Mouse (Mus musculus): ENCODE measurements around the gene Gm13199. TPM values are rescaled to one million over a fixed set of nuclear protein-coding genes. Genes with fewer than 3 reads are reported as not detected.
A peak's percentile ranks its signal among the peaks of the same experiment; 100 is the strongest.

Gene Gm13199
- total and polyA plus RNA-seq, 3 experiments, result not detected

- WGBS, result 58% methylated on average over 11 of the region's 11 CpGs
- Histone ChIP-seq H3K27me3 (ENCODE audit: control insufficient read depth, insufficient read depth, low read length) (no peaks in the 10 kb centered on the region), H3K9ac (ENCODE audit: low read depth, low read length) (no peak overlapping the region), H3K79me2 (replicated peaks; ENCODE audit: control insufficient read depth, insufficient read depth, low read length) (peaks cover 3% of the 10 kb centered on the region), H3K27ac (no peak overlapping the region), H3K4me3 (peak overlapping the region; percentile 88), H3K36me3 (ENCODE audit: control insufficient read depth, insufficient read depth, low read length) (peaks cover 6% of the 10 kb centered on the region), H3K4me1 (ENCODE audit: control insufficient read depth, insufficient read depth, low read length) (no peaks in the 10 kb centered on the region; the same call in none of the 2 replicates)
- no peak for TF ChIP-seq EP300 (IDR thresholded peaks at IDR 0.05; ENCODE audit: insufficient read depth, low read depth, low read length)
- no peak for TF ChIP-seq POLR2A (IDR thresholded peaks at IDR 0.05; ENCODE audit: insufficient read depth, low read depth, low read length)
- TF ChIP-seq CTCF (IDR thresholded peaks at IDR 0.05), result no peak
- intact Hi-C loops (cut with DNase I), result loop anchor here (10.0 kb wide), 1 partner anchor 511 kb away; no protein-coding TSS in a partner anchor
- no peak for DNase-seq
Observed at GRCm38 (mm10) chr2:5894296-5894695, 31.6 kb upstream of the Gm13199 start.

GRCm38 (mm10) chr2:5889412-5889811 lies 26.7 kb upstream of the Gm13199 start:
- H3K4me1 ChIP-seq (ENCODE audit: control insufficient read depth, insufficient read depth, low read length), result no peaks in the 10 kb centered on the region; the same call in none of the 2 replicates
- H3K27me3 ChIP-seq (ENCODE audit: control insufficient read depth, insufficient read depth, low read length), result no peaks in the 10 kb centered on the region
- H3K9ac ChIP-seq (ENCODE audit: low read depth, low read length), result no peak overlapping the region
- H3K27ac ChIP-seq, result no peak overlapping the region
- peaks cover 3% of the 10 kb centered on the region for H3K79me2 ChIP-seq (replicated peaks; ENCODE audit: control insufficient read depth, insufficient read depth, low read length)
- DNase-seq, result no peak
- TF ChIP-seq CTCF (IDR thresholded peaks at IDR 0.05) (no peak), POLR2A (IDR thresholded peaks at IDR 0.05; ENCODE audit: insufficient read depth, low read depth, low read length) (no peak), EP300 (IDR thresholded peaks at IDR 0.05; ENCODE audit: insufficient read depth, low read depth, low read length) (no peak)
- intact Hi-C loops (cut with DNase I), result no loop called here
- WGBS, result 79% methylated on average over 2 of the region's 2 CpGs
- H3K4me3 ChIP-seq, result no peak overlapping the region
- peaks cover 6% of the 10 kb centered on the region for H3K36me3 ChIP-seq (ENCODE audit: control insufficient read depth, insufficient read depth, low read length)

- WGBS, result 64% methylated on average over 5 of the region's 5 CpGs
- TF ChIP-seq EP300 (IDR thresholded peaks at IDR 0.05; ENCODE audit: insufficient read depth, low read depth, low read length), result no peak
- TF ChIP-seq POLR2A (IDR thresholded peaks at IDR 0.05; ENCODE audit: insufficient read depth, low read depth, low read length), result no peak
- TF ChIP-seq CTCF (IDR thresholded peaks at IDR 0.05), result no peak
- intact Hi-C loops (cut with DNase I), result no loop called here
- H3K79me2 ChIP-seq (replicated peaks; ENCODE audit: control insufficient read depth, insufficient read depth, low read length), result peaks cover 3% of the 10 kb centered on the region
- no peak overlapping the region for H3K9ac ChIP-seq (ENCODE audit: low read depth, low read length)
- peaks cover 6% of the 10 kb centered on the region for H3K36me3 ChIP-seq (ENCODE audit: control insufficient read depth, insufficient read depth, low read length)
- DNase-seq, result no peak
- no peak overlapping the region for H3K27ac ChIP-seq
- no peak overlapping the region for H3K4me3 ChIP-seq
- no peaks in the 10 kb centered on the region for H3K27me3 ChIP-seq (ENCODE audit: control insufficient read depth, insufficient read depth, low read length)
- H3K4me1 ChIP-seq (ENCODE audit: control insufficient read depth, insufficient read depth, low read length), result no peaks in the 10 kb centered on the region
Observed at GRCm38 (mm10) chr2:5888865-5889264, 26.1 kb upstream of the Gm13199 start.

GRCm38 (mm10) chr2:5877446-5877845 lies 14.7 kb upstream of the Gm13199 start:
- Histone ChIP-seq H3K4me3 (no peak overlapping the region), H3K27ac (no peak overlapping the region), H3K27me3 (ENCODE audit: control insufficient read depth, insufficient read depth, low read length) (no peaks in the 10 kb centered on the region), H3K9ac (ENCODE audit: low read depth, low read length) (no peak overlapping the region), H3K4me1 (ENCODE audit: control insufficient read depth, insufficient read depth, low read length) (no peaks in the 10 kb centered on the region), H3K36me3 (ENCODE audit: control insufficient read depth, insufficient read depth, low read length) (no peaks in the 10 kb centered on the region; the same call in 1 of the 2 replicates), H3K79me2 (replicated peaks; ENCODE audit: control insufficient read depth, insufficient read depth, low read length) (0 out of 2 replicates have a peak, but pooled peaks cover 1% of the 10 kb centered on the region)
- WGBS, result 85% methylated on average over 3 of the region's 3 CpGs
- no peak for TF ChIP-seq POLR2A (IDR thresholded peaks at IDR 0.05; ENCODE audit: insufficient read depth, low read depth, low read length)
- TF ChIP-seq CTCF (IDR thresholded peaks at IDR 0.05), result no peak
- TF ChIP-seq EP300 (IDR thresholded peaks at IDR 0.05; ENCODE audit: insufficient read depth, low read depth, low read length), result no peak
- intact Hi-C loops (cut with DNase I), result no loop called here
- DNase-seq, result no peak

- Histone ChIP-seq H3K36me3 (ENCODE audit: control insufficient read depth, insufficient read depth, low read length) (no peaks in the 10 kb centered on the region; the same call in 1 of the 2 replicates), H3K79me2 (replicated peaks; ENCODE audit: control insufficient read depth, insufficient read depth, low read length) (no peaks in the 10 kb centered on the region), H3K4me3 (no peak overlapping the region), H3K27ac (no peak overlapping the region), H3K4me1 (ENCODE audit: control insufficient read depth, insufficient read depth, low read length) (no peaks in the 10 kb centered on the region), H3K27me3 (ENCODE audit: control insufficient read depth, insufficient read depth, low read length) (no peaks in the 10 kb centered on the region), H3K9ac (ENCODE audit: low read depth, low read length) (no peak overlapping the region)
- TF ChIP-seq CTCF (IDR thresholded peaks at IDR 0.05), result no peak
- TF ChIP-seq EP300 (IDR thresholded peaks at IDR 0.05; ENCODE audit: insufficient read depth, low read depth, low read length), result no peak
- no peak for TF ChIP-seq POLR2A (IDR thresholded peaks at IDR 0.05; ENCODE audit: insufficient read depth, low read depth, low read length)
- DNase-seq, result no peak
- 86% methylated on average over 5 of the region's 5 CpGs for WGBS
- intact Hi-C loops (cut with DNase I), result no loop called here
Observed at GRCm38 (mm10) chr2:5869746-5870145, 7.0 kb upstream of the Gm13199 start.

GRCm38 (mm10) chr2:5867681-5868080 lies 4.9 kb upstream of the Gm13199 start:
- intact Hi-C loops (cut with DNase I), result no loop called here
- H3K79me2 ChIP-seq (replicated peaks; ENCODE audit: control insufficient read depth, insufficient read depth, low read length), result no peaks in the 10 kb centered on the region
- H3K27me3 ChIP-seq (ENCODE audit: control insufficient read depth, insufficient read depth, low read length), result no peaks in the 10 kb centered on the region
- H3K36me3 ChIP-seq (ENCODE audit: control insufficient read depth, insufficient read depth, low read length), result no peaks in the 10 kb centered on the region
- H3K9ac ChIP-seq (ENCODE audit: low read depth, low read length), result no peak overlapping the region
- no peak overlapping the region for H3K27ac ChIP-seq
- 42% methylated on average over 2 of the region's 2 CpGs for WGBS
- no peak overlapping the region for H3K4me3 ChIP-seq
- TF ChIP-seq EP300 (IDR thresholded peaks at IDR 0.05; ENCODE audit: insufficient read depth, low read depth, low read length), result no peak
- DNase-seq, result no peak
- H3K4me1 ChIP-seq (ENCODE audit: control insufficient read depth, insufficient read depth, low read length), result no peaks in the 10 kb centered on the region
